Mouse (Mus musculus): Measurements from ENCODE around the gene Pik3r1.

DNA sequence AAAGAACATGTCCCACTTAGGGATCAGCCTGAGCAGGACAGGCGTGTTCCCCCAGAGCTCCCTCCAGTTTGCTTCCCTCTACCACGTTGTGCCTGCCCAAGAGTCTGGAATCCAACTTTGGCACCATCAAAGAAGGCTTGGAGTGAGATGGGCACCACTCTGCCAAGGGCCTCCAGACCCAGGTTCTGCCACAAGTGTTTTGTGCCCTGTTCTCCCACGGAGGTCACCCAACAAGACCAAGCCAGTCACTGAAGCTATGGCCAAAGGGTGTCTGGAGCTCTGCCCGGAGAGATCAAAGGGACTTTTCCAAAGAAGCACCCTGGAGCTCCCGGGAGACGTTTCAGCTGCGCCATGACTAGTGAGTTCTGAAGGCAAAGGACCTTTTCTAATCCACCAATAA, 42.6 kb upstream of the Pik3r1 start:
- no peak for TF ChIP-seq MAFK (IDR thresholded peaks at IDR 0.05; ENCODE audit: insufficient read depth, low read depth, low read length)
- TF ChIP-seq ZC3H11A (IDR thresholded peaks at IDR 0.05; ENCODE audit: borderline replicate concordance, low read depth, low read length): no peak
- TF ChIP-seq HCFC1 (IDR thresholded peaks at IDR 0.05; ENCODE audit: borderline replicate concordance, insufficient read depth, low read length): no peak
- no peak for TF ChIP-seq ZNF384 (IDR thresholded peaks at IDR 0.05; ENCODE audit: low read depth, low read length)
- no peak for TF ChIP-seq CHD2 (IDR thresholded peaks at IDR 0.05; ENCODE audit: low read depth, low read length)

Measured in ES-E14 (cell line).